Mouse (Mus musculus): Measurements from ENCODE around the gene Egfr. TPM values are rescaled to one million over a fixed set of nuclear protein-coding genes. Genes with fewer than 3 reads are reported as not detected.

The Egfr gene
- polyA plus RNA-seq, 1 experiment from 2014 or later = 9.3 TPM

DNA sequence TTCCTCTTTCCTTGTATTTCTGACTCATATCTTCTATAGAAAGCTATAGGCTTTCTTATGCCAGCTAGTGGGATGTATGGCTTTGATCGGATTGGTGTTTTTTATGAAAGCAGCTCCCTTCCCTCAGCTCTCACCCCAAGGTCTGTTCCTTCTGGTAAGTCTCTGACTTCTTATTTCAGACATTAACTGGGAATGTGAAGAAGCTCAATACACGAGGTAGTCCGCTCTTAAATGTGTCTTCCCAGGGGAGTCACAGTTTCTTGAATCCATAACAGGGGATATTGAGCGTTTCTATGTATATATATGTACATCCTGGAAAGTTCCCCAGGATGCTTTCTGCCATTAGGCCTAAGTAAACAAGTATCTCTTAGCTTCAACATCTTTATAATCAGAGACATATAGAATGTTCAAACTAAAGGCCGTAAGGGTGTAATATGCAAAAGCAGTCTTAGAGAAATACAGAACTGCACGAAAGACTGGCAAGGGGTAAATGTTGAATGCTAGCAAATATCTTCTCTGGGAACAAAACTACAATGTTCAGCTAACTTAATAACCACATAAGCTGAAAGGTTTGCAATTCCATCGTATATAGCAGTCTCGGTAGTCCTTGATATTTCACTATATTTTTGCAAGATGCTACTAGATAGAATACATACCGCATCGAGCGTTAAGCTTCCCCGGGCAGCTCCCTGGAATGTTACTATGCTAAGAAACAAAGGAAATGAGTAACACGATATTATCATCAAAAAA, 198.4 kb downstream of the Egfr start:
- H3K9ac ChIP-seq = peak overlapping the region; percentile 58
- H3K27ac ChIP-seq = peak overlapping the region; percentile 67; the same call in 1 of the 2 replicates
- peak overlapping the region; percentile 72 for H3K4me3 ChIP-seq

DNA sequence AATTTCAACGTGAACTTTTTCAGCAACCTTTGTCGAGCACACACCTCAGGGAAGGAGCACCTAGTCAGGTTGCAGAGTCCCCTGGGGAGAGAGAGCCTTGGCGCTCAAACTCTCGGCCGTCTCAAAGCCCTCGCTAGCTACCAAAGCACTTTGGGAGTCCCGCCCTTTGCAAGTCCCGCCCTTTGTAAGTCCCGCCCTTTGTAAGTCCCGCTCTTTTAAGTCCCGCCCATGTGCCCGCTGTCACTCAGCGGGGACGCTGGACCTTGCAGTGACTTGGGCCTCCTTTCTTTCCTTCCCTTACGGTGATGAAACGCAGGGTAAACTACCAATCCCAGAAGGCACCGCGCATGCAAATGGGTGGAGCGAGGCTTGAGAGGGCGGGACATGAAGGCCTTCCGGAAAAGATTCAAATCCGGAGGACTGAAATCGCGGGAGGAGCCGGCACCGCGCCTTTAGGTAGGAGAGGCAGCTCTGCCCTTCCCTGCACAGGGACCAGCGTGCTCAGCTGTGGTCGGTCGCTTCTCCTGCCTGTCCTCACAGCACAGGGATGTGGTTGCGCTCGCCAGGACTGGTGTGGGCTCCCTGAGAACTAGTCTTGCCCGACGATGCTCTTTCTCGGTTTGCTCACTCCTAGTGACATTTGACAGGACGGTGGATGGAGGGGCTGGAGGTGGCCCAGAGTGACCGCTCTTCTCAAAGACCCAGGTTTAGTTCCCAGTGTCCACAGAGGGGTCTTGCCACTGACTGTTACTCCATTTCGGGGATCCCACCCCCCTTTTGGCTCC, 199.2 kb downstream of the Egfr start, which contains the start of gene Fbxo48:
TSS of gene Fbxo48 (plus strand) at position 400 of the 785 bp plus-strand sequence.
- WGBS = under 1% methylated on average over 38 of the region's 38 CpGs
- Histone ChIP-seq H3K4me3 (peak within 1 kb of the TSS; percentile 72), H3K9ac (peak within 1 kb of the TSS; percentile 70), H3K27ac (peak within 1 kb of the TSS; percentile 68), H3K4me1 (peaks cover 16% of the 10 kb centered on the region), H3K27me3 (no peaks in the 10 kb centered on the region), H3K36me3 (no peaks in the 10 kb centered on the region), H3K9me3 (no peaks in the 10 kb centered on the region), H3K4me2 (peak within 1 kb of the TSS; percentile 72)
- ATAC-seq (ENCODE audit: borderline replicate concordance, extremely low read depth, low FRiP score, low TSS enrichment) = peak; percentile 99

More for the DNA sequence above, 198.4 kb downstream of the Egfr start:
- H3K36me3 ChIP-seq = no peaks in the 10 kb centered on the region
- peaks cover 16% of the 10 kb centered on the region for H3K4me1 ChIP-seq
- peak overlapping the region; percentile 56 for H3K4me2 ChIP-seq
- ATAC-seq (ENCODE audit: borderline replicate concordance, extremely low read depth, low FRiP score, low TSS enrichment) = no peak
- H3K9me3 ChIP-seq = no peaks in the 10 kb centered on the region
- 27% methylated on average over 13 of the region's 13 CpGs for WGBS
- no peaks in the 10 kb centered on the region for H3K27me3 ChIP-seq

DNA sequence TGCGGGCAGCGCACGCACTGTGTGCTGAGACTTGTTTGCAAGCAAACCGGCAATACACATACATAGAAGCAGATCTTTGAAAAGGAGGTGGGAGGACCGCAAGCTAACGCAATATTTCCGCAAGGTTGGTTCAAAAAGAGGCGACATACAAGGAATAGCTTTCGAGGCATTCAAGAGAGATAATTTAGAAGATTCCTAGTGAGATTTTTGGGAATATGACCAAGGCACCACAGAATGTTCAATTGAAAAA, 199.7 kb downstream of the Egfr start:
- H3K9me3 ChIP-seq = no peaks in the 10 kb centered on the region
- no peaks in the 10 kb centered on the region for H3K36me3 ChIP-seq
- H3K4me1 ChIP-seq = peaks cover 16% of the 10 kb centered on the region
- H3K4me2 ChIP-seq = peak overlapping the region; percentile 72
- H3K27ac ChIP-seq = peak overlapping the region; percentile 68; the same call in 1 of the 2 replicates
- H3K4me3 ChIP-seq = peak overlapping the region; percentile 72
- H3K9ac ChIP-seq = peak overlapping the region; percentile 70
- ATAC-seq (ENCODE audit: borderline replicate concordance, extremely low read depth, low FRiP score, low TSS enrichment) = no peak
- H3K27me3 ChIP-seq = no peaks in the 10 kb centered on the region
- WGBS = 2% methylated on average over 9 of the region's 9 CpGs

DNA sequence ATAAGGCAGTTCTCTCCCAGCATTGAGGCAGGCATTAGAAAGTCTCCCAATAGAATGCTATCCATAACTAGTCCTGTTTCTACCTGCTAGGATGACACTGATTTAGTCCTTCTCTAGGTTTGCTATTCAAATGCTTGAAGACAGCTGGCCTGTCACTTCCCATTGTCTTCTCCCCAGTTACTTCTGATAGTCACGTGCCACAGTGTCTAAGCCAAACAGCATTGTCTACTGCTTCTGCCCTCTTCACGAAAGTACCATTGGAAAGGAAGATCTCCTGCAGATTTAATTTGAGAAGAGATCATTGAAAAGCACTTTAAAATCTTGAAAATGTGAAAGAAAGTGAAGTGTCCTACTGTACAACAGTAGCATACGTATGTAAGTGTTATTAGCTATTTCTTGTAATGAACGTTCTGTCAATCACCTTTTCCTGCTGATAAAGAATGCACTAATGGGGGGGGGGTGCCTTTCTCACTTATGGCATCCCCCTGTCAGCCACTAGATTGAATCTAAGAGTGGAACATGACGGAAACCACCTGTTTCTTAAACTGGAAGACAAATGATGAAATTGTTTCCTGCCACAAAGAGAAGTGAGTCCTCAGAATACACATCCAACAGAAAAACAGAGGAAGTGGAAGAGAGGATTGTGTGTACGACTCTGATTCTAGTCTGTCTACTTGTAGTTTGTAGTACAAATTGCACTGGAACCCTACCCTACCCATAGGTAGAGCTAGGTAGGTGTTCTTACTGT, 204.3 kb downstream of the Egfr start:
- Histone ChIP-seq H3K4me1 (peaks cover 9% of the 10 kb centered on the region; the same call in 1 of the 2 replicates), H3K4me2 (no peak overlapping the region), H3K4me3 (no peak overlapping the region), H3K27ac (no peak overlapping the region), H3K9ac (no peak overlapping the region), H3K36me3 (no peaks in the 10 kb centered on the region), H3K9me3 (no peaks in the 10 kb centered on the region), H3K27me3 (no peaks in the 10 kb centered on the region)
- WGBS = 79% methylated on average over 6 of the region's 6 CpGs
- ATAC-seq (ENCODE audit: borderline replicate concordance, extremely low read depth, low FRiP score, low TSS enrichment) = no peak

DNA sequence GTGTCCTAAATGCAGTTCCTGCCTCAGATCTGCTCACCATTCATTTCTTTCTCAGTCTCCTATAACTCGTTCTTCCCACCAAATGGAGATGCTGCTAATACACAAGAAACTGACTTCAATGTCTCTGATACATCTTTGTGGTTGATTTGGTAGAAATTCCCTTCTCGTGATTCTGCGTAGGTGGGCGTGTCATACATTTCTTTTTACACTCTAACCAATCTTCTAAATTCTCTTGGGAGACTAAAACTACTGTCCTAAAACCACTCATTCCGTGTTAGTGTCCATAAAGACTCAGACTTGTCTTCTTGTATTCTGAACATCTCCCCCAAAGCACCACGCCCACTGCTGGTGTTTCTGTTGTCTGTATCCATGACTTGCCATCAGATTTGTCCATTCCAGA, 205.0 kb downstream of the Egfr start:
- 90% methylated on average over 6 of the region's 6 CpGs for WGBS
- H3K4me3 ChIP-seq = no peak overlapping the region
- ATAC-seq (ENCODE audit: borderline replicate concordance, extremely low read depth, low FRiP score, low TSS enrichment) = no peak
- no peaks in the 10 kb centered on the region for H3K27me3 ChIP-seq
- H3K9me3 ChIP-seq = no peaks in the 10 kb centered on the region
- H3K36me3 ChIP-seq = no peaks in the 10 kb centered on the region
- no peak overlapping the region for H3K4me2 ChIP-seq
- H3K27ac ChIP-seq = no peak overlapping the region
- H3K9ac ChIP-seq = no peak overlapping the region
- peaks cover 5% of the 10 kb centered on the region; the same call in 1 of the 2 replicates for H3K4me1 ChIP-seq

DNA sequence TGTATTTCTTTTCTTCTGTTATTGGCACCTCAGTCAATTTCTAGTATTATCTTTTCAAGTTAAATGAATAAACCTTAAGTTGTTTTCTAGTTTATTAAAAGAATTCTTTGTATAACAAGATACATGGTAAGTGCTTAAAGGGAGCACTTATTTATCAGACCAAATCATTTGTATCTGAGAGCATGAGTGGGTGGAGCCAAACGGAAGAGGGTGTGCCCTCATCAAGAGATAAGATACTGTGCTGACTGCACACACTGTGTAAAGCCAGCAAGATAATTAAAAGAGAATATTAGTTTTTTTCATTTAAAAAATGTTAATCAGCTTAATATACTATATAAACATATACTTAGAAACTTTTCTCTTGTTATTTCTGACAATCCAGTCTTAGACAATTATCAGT, 206.5 kb downstream of the Egfr start:
- Histone ChIP-seq H3K4me3 (no peak overlapping the region), H3K9ac (no peak overlapping the region), H3K4me1 (no peaks in the 10 kb centered on the region), H3K27ac (no peak overlapping the region), H3K27me3 (no peaks in the 10 kb centered on the region), H3K4me2 (no peak overlapping the region), H3K9me3 (no peaks in the 10 kb centered on the region), H3K36me3 (no peaks in the 10 kb centered on the region)
- no peak for ATAC-seq (ENCODE audit: borderline replicate concordance, extremely low read depth, low FRiP score, low TSS enrichment)
- 77% methylated on average over 1 of the region's 1 CpGs for WGBS

Other genes with a start within 250 kb of the Egfr start
- gene Sec61g, start 243.7 kb upstream of the Egfr start, polyA plus RNA-seq (2015; fragmentation: Nextera tagmentation; extraction: Ambion mirVana) = 36.9 and 44.9 TPM in 2 replicates
- gene Fbxo48, start 199.2 kb downstream of the Egfr start, polyA plus RNA-seq (2015; fragmentation: Nextera tagmentation; extraction: Ambion mirVana) = 1.6 and 2.7 TPM in 2 replicates

All from lung, embryonic 15.5 days (tissue).